Mouse (Mus musculus) lung, adult 2 months (tissue): Measurements from ENCODE around the gene Kcnb1.

Experiments
- CTCF ChIP-seq: fragments of 200-500 bp; IDR thresholded peaks from 2 replicates; pipeline ENCODE4 v1.5.1; 2011; ENCODE audit warnings: mild to moderate bottlenecking, low read length, control low read depth; ENCODE audit not compliant: insufficient read depth
- POLR2A ChIP-seq: fragments of 200-500 bp; IDR thresholded peaks from 2 replicates; pipeline ENCODE4 v1.6.1; 2011; ENCODE audit warnings: low read depth, mild to moderate bottlenecking, control low read depth, low read length, borderline replicate concordance; ENCODE audit errors: extremely low read depth

GRCm38 (mm10) chr2:167212551-167212950, 22.6 kb upstream of the Kcnb1 start:
- no peak for TF ChIP-seq CTCF
- TF ChIP-seq POLR2A = no peak
